Mouse (Mus musculus) kidney, embryonic 14.5 days (tissue): ENCODE results near the gene Litaf. TPM values are rescaled to one million over a fixed set of nuclear protein-coding genes. Genes with fewer than 3 reads are reported as not detected.

Source experiments
- ATAC-seq: fragments of 200-750 bp; cut with Nextera tagmentation; 2 replicates; pipeline ENCODE4 v1.8.0; 2017; ENCODE audit warnings: moderate number of reproducible peaks, mild to moderate bottlenecking, moderate TSS enrichment, moderate library complexity; ENCODE audit not compliant: low FRiP score, low TSS enrichment
- H3K27ac ChIP-seq: fragments of 300-500 bp; sonication (generic); 2 replicates; pipeline ENCODE4 v1.5.1; 2014; ENCODE audit warnings: low read depth, mild to moderate bottlenecking, low read length, moderate library complexity, mixed read lengths
- H3K27me3 ChIP-seq: fragments of 300-500 bp; sonication (generic); 2 replicates; pipeline ENCODE4 v1.6.1; 2014; ENCODE audit warnings: mild to moderate bottlenecking, low read length; ENCODE audit not compliant: control insufficient read depth, insufficient read depth
- H3K36me3 ChIP-seq: fragments of 300-500 bp; sonication (generic); 2 replicates; pipeline ENCODE4 v1.6.1; 2014; ENCODE audit warnings: low read length, mixed read lengths; ENCODE audit not compliant: control insufficient read depth, insufficient read depth
- H3K4me1 ChIP-seq: fragments of 300-500 bp; sonication (generic); 2 replicates; pipeline ENCODE4 v1.6.1; 2014; ENCODE audit warnings: low read length, mixed read lengths; ENCODE audit not compliant: control insufficient read depth, insufficient read depth
- H3K4me2 ChIP-seq: fragments of 300-500 bp; sonication (generic); replicated peaks from 2 replicates; pipeline ENCODE4 v1.6.1; 2014; ENCODE audit warnings: low read depth, mild to moderate bottlenecking, low read length
- H3K4me3 ChIP-seq: fragments of 300-500 bp; sonication (generic); 2 replicates; pipeline ENCODE4 v1.5.1; 2014; ENCODE audit warnings: mild to moderate bottlenecking, low read length
- H3K9ac ChIP-seq: fragments of 300-500 bp; sonication (generic); 2 replicates; pipeline ENCODE4 v1.6.1; 2014; ENCODE audit warnings: low read depth, mild to moderate bottlenecking, low read length, moderate library complexity
- H3K9me3 ChIP-seq: fragments of 300-500 bp; sonication (generic); 2 replicates; pipeline ENCODE4 v1.6.1; 2016; ENCODE audit warnings: low read length; ENCODE audit not compliant: control insufficient read depth
- WGBS: fragments of 180-500 bp; shearing (Covaris S2); extraction: QIAGEN DNeasy Blood & Tissue Kit; methylation state at CpG from one replicate; pipeline ENCODE4 v1.1.7; 2014; 5-methylcytosine and 5-hydroxymethylcytosine counted together
- polyA plus RNA-seq: library from polyadenylated mRNA; unstranded; fragments of >200 nt; fragmentation: Nextera tagmentation; extraction: Ambion mirVana; gene quantifications from 2 replicates; pipeline ENCODE4 v1.2.1, GENCODE M21; 2014

The Litaf gene
- 104 and 121 TPM in 2 replicates for polyA plus RNA-seq

DNA sequence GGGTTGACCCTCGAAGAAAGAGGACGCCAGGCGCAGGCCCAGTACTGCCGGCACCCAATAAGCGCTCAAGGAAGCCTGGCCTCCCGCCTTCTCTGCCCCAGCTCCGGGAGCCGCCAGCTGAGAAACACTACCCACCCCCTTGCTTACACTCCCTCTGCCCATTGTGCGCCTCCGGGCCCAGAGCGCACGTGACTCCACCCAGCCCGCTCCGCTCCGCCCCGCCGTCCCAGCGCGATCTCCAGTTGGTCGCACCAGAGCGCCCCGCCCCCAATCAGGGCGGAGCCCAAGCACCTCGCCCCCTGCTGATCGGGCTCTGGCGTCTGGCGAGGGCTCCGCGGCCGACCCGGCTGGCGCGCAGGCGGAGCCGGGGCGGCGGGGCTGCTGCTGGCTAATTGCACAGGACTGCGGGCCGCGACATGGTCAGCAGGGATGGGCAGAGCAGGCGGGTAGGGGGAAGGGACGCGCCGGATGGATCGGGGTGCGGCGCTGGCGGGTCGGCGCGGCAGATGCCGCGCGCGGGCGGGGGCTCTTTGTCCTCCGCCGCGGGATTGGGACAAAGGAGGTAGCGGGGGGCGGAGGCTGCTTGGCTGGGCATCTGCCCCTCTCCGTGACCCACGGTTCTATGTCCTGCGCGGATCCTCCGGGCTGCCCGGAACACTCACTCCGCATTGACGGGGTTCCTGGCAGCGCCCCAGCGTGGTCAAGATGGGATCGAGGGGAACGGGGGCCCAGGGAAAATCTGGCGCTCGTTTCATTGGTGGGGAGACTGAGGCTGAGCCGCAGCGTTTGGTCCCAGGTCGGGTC lies at the start of gene Litaf:
TSS of gene Litaf (minus strand) at position 129 of the 804 bp plus-strand sequence.
- H3K27ac ChIP-seq: peak within 1 kb of the TSS; percentile 92
- peak; percentile 98 for ATAC-seq
- H3K9ac ChIP-seq: peak within 1 kb of the TSS; percentile 89
- H3K4me3 ChIP-seq: peak within 1 kb of the TSS; percentile 67
- under 1% methylated on average over 71 of the region's 78 CpGs for WGBS
- H3K27me3 ChIP-seq: no peaks in the 10 kb centered on the region
- peaks cover 42% of the 10 kb centered on the region for H3K4me1 ChIP-seq
- no peaks in the 10 kb centered on the region for H3K9me3 ChIP-seq
- H3K4me2 ChIP-seq: peak within 1 kb of the TSS; percentile 75
- peaks cover 3% of the 10 kb centered on the region; the same call in 1 of the 2 replicates for H3K36me3 ChIP-seq

DNA sequence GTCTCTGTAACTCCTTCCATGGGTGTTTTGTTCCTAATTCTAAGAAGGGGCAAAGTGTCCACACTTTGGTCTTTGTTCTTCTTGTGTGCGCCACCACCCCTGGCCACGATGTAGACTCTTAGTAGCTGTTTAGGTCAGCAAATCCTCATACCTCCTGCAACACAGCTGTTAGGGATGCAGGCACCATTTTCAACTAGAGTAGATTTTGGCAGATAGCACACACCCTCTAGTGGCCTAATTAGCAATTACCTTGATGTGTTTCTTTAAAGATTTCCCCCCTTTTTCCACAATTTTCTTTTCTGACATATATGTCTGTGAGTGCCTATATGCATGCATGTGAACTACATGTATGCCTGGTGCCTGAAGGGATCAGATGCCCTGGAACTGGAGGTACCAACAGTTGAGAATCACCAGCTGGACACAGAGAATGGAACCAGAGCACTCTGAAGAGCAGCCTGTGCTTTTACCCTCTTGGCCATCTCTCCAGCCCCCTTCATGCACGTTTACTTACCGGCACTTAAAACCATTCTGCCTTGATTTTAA lies 43.3 kb upstream of the Litaf start:
- no peaks in the 10 kb centered on the region for H3K4me1 ChIP-seq
- no peak overlapping the region for H3K4me3 ChIP-seq
- no peak overlapping the region for H3K27ac ChIP-seq
- no peak overlapping the region for H3K4me2 ChIP-seq
- no peaks in the 10 kb centered on the region for H3K9me3 ChIP-seq
- H3K9ac ChIP-seq: no peak overlapping the region
- no peak for ATAC-seq
- no peaks in the 10 kb centered on the region; the same call in 1 of the 2 replicates for H3K36me3 ChIP-seq
- no peaks in the 10 kb centered on the region for H3K27me3 ChIP-seq
- WGBS: 77% methylated on average over 4 of the region's 4 CpGs

DNA sequence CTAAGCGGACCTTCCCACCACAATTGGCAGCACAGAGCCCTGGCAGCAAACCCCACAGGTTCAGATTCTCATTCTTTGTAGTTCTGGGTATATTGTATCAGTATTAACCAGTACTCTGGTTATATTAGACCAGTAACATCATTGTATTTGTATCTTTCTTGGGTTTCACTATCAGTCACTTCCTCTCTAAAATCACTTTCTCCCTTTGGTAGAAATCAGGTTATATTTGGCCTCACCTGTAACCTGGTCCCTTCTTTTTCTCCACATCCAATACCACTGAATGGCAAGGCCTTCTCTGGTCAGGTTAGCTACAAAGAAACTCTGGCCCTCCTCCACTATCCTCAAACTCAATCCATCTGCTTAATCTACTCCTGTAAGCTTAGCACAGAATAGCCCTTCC lies 38.9 kb upstream of the Litaf start:
- H3K9me3 ChIP-seq: no peaks in the 10 kb centered on the region
- H3K9ac ChIP-seq: no peak overlapping the region
- no peak overlapping the region for H3K4me3 ChIP-seq
- H3K4me2 ChIP-seq: no peak overlapping the region
- no peaks in the 10 kb centered on the region for H3K4me1 ChIP-seq
- no peaks in the 10 kb centered on the region for H3K27me3 ChIP-seq
- WGBS: 77% methylated on average over 1 of the region's 1 CpGs
- no peak overlapping the region for H3K27ac ChIP-seq
- ATAC-seq: no peak
- peaks cover 6% of the 10 kb centered on the region; the same call in 1 of the 2 replicates for H3K36me3 ChIP-seq

DNA sequence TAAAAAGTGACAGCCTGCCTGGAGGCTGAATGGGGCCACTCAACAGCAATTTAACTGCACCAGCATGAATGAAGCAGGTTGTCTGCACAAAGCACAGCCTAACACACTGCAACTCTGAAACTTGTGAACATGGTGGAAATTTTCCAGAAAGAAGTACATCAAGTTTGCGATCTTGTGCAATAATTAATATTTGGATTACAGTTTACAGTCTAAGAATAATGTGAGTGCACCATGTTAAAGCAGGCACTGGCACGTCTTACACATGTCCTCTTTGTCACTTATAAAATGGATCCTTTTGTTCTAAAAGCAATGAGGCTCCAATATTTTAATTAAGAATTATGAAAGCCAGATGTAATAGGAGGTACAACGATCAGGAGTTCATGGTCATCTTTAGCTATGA lies 31.3 kb upstream of the Litaf start:
- no peak overlapping the region for H3K9ac ChIP-seq
- H3K36me3 ChIP-seq: peaks cover 9% of the 10 kb centered on the region; the same call in 1 of the 2 replicates
- no peak overlapping the region for H3K27ac ChIP-seq
- ATAC-seq: no peak
- no peaks in the 10 kb centered on the region for H3K9me3 ChIP-seq
- H3K4me3 ChIP-seq: no peak overlapping the region
- H3K4me1 ChIP-seq: no peaks in the 10 kb centered on the region
- H3K27me3 ChIP-seq: no peaks in the 10 kb centered on the region
- H3K4me2 ChIP-seq: no peak overlapping the region
- WGBS: 96% methylated on average over 3 of the region's 3 CpGs

DNA sequence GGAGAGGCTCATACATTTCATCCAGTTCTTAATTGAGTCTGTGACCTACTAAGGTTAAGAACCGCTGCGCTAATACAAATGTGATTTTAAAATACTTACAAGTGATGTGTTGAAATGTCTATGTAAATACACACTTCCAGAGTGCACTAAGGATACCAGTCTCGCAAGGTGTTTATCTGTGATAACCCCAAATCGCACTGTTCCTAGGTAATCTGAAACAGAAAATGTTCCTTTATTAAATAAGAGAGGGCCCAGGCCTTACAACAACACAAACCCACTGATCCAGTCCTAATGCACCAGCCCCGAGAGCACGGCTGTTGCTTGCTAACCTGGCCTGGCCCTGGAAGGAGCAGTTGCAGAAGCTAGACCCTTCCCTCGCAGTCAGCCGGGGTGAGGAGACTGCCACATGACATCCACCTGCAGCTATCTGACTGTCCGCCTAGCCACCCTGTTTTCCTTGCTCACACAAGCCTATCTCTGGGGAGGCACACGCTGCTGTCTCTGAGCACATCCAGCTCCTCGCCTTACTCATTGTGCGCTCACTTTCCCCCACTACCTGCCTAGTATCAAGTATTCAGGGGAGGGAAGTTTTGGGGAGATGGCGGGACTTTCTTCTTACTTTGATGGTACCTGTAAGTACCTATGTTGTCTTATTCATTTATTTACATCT lies 27.9 kb upstream of the Litaf start:
- ATAC-seq: no peak
- Histone ChIP-seq H3K4me2 (no peak overlapping the region), H3K9me3 (no peaks in the 10 kb centered on the region), H3K36me3 (peaks cover 26% of the 10 kb centered on the region), H3K4me1 (no peaks in the 10 kb centered on the region), H3K9ac (no peak overlapping the region), H3K27me3 (no peaks in the 10 kb centered on the region), H3K4me3 (no peak overlapping the region), H3K27ac (no peak overlapping the region)
- 92% methylated on average over 13 of the region's 13 CpGs for WGBS

DNA sequence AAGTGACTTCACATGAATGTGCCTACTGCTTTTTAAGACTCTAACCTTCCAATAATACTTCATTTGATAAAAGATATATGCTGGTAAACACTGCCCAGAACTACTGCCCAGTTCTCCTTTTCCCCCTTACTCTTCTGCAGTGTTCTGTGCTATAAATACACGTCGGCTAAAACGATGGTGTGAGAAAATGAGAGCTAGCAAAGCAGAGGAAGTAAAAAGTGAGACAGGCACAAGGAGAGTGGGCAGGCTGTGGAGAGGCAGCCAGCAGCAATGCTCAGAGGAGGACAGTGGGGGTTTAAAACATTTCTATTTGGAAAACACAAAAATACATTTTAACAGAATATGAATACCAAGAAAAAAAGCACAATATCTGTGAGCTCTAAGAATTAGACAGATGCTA lies 26.6 kb upstream of the Litaf start:
- Histone ChIP-seq H3K27ac (no peak overlapping the region), H3K4me2 (no peak overlapping the region), H3K4me3 (no peak overlapping the region), H3K9ac (no peak overlapping the region), H3K27me3 (no peaks in the 10 kb centered on the region), H3K4me1 (no peaks in the 10 kb centered on the region), H3K9me3 (no peaks in the 10 kb centered on the region), H3K36me3 (peaks cover 40% of the 10 kb centered on the region)
- ATAC-seq: no peak
- WGBS: 61% methylated on average over 3 of the region's 3 CpGs

DNA sequence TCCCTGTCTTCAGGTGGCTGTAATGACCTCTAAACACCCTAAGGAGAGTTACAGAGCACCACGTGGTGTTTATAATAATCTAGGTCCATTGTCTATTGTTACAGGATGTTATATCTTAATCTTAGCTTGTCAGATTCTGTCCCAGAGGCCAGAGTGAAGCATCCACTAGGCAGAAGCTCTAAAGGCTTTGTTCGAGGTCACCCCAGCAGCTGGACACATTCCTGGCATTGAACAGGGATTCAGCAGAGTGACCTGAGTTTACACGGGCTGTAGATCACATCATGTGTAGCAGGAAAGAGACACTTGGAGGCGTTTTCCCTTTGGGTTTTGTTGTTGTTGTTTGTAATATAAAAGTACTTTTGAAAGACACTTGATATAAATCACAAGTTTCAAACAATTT lies 26.1 kb upstream of the Litaf start:
- Histone ChIP-seq H3K4me2 (no peak overlapping the region), H3K36me3 (peaks cover 43% of the 10 kb centered on the region), H3K27me3 (no peaks in the 10 kb centered on the region), H3K4me3 (no peak overlapping the region), H3K4me1 (no peaks in the 10 kb centered on the region), H3K9me3 (no peaks in the 10 kb centered on the region), H3K9ac (no peak overlapping the region), H3K27ac (no peak overlapping the region)
- ATAC-seq: no peak
- WGBS: 67% methylated on average over 4 of the region's 4 CpGs

DNA sequence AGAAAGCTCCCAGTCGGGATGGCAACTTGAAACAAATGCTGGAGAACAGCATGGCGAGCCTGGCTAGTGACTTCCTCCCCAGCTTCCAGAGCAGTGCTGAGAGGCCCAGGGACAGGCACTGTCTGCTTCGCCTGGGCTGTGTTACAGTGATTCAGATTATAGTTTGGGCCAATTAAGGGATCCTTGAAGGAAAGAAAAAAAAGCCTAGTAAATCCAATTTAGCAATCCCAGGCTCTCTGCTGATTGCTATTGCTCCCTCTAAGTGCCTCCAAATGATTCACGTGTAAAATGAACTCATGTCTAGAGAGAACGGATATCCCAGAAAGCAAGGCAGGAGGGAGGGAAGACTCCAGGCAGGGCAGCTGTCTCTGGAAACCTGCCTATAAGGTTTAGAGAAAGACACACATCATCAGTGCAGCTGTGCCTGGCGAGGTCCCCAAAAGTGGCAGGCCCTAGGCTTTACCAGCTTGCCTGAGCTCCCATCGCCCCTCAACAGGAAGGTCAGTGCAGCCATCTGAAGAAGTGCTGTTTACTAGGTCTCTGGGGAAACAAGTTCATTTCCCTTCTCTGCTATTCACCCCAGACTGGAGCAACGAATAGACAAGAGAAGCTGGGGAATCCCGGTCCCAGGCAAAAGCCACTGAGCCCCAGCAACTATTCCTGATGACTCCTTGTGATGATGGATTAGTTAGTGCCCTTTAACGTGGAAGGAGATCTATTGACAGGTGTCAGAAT lies 25.0 kb upstream of the Litaf start:
- no peaks in the 10 kb centered on the region for H3K27me3 ChIP-seq
- no peaks in the 10 kb centered on the region for H3K9me3 ChIP-seq
- no peak overlapping the region for H3K27ac ChIP-seq
- 82% methylated on average over 10 of the region's 10 CpGs for WGBS
- H3K4me2 ChIP-seq: no peak overlapping the region
- H3K9ac ChIP-seq: no peak overlapping the region
- no peaks in the 10 kb centered on the region for H3K4me1 ChIP-seq
- H3K4me3 ChIP-seq: no peak overlapping the region
- H3K36me3 ChIP-seq: peaks cover 52% of the 10 kb centered on the region
- no peak for ATAC-seq
